Mouse (Mus musculus): ENCODE data around the gene Mtmr10. TPM values are rescaled to one million over a fixed set of nuclear protein-coding genes. Genes with fewer than 3 reads are reported as not detected.

Gene Mtmr10
- polyA plus RNA-seq, 1 experiment: 10.4 TPM

DNA sequence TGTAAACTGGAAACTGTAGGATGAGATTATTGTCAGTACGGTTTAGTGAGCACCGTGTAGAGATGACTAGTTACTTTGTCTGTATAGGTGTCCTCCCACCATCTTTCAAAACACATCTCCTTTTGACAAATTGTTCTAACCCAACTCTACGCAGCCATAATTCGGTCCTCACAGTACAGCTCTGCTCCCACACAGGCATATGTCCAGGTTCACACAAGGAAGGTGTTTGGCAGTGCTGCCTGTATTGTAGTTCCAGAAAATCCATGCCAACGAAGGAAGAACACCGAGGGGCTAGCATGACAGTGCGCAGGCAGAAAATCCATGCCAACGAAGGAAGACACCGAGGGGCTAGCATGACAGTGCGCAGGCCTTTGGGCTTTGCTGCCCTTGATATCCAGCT, 4.3 kb downstream of the Mtmr10 start:
- DNase-seq (ENCODE audit: low read depth): no peak

- no peak for DNase-seq (ENCODE audit: low read depth)
Measured at GRCm38 (mm10) chr7:64296286-64297010, 9.0 kb downstream of the Mtmr10 start.

DNA sequence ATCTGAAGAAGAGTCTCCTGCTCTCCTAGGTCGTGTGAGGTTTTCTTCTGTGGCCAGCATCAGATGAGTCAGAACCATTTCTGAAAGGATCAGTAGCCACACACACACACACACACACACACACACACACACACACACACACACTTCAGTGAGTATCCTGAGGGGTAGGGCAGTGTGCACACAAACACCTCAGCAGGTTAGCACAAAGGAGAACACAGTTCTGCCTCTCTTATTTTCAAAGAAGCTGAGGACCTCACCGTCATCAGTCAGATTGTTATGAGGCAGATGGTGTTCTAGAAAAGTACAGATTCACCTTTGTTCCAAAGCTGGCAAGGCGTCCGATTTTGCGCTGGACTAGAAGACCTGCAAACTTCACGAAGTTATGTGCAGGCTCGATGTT, 22.8 kb downstream of the Mtmr10 start:
- no peak for DNase-seq (ENCODE audit: low read depth)

DNA sequence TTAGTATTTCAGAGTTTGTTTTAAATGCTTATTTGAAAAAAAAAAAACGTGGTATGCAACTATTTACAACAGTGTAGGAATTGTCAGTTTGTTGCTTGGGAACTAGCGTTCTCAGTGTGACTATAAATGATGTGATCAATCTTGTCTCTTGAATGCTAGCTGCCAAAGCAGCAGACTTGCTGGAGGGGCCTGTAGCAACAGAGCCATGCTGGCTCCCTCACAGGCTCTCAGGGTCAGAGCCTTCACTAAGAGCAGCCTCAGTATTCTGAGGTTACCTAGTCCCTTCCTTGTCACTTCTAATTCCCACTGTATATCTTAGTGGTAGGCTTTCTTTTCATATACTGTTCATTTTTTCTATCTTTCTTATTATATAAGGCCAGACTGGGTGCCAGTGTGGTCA, 23.3 kb downstream of the Mtmr10 start:
- no peak for DNase-seq (ENCODE audit: low read depth)

DNA sequence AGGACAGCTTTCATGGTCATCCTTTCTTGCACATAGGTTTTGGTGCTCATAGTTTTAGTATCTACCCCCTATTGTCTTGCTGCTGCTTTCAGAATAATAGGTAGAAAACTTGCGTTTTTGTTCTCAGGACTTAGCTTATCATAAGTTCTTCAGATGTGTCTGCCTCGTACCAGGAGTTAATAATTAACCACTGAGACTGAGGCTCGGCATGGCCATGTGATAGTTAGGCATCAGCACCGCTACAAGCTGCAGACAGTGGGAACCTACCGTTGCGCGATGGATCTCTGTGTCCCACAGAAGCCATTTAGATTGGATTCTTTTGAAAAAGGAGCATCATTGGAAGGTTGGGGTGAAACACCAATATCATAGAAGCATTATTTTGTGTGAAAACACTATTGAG, 25.4 kb downstream of the Mtmr10 start:
- no peak for DNase-seq (ENCODE audit: low read depth)

- no peak for DNase-seq (ENCODE audit: low read depth)
Measured at GRCm38 (mm10) chr7:64321125-64321524, 33.7 kb downstream of the Mtmr10 start.

GRCm38 (mm10) chr7:64321658-64322057, 34.2 kb downstream of the Mtmr10 start:
- no peak for DNase-seq (ENCODE audit: low read depth)

- DNase-seq (ENCODE audit: low read depth): no peak
Measured at GRCm38 (mm10) chr7:64326892-64327291, 39.4 kb downstream of the Mtmr10 start.

DNA sequence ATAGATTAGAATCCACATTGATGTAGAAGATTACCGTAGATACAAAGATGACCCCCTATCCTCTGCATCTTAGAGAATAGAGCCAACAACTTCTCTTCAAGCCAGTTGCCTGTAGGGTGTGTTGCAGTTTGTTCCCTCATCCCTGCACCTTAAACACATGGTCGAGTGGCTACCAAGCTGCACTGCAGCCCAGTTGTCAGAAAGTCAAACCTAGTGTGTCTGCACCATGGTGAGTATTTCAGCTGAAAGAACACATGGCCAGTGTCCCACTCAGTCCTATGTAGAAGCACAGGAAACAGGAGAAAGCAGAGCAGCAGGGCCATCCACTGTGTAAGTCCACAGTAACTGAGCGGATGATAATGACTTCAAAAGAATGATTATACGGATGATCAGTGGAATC, 40.0 kb downstream of the Mtmr10 start:
- DNase-seq (ENCODE audit: low read depth): no peak

- DNase-seq (ENCODE audit: low read depth): no peak
Measured at GRCm38 (mm10) chr7:64331309-64331708, 43.9 kb downstream of the Mtmr10 start.

DNA sequence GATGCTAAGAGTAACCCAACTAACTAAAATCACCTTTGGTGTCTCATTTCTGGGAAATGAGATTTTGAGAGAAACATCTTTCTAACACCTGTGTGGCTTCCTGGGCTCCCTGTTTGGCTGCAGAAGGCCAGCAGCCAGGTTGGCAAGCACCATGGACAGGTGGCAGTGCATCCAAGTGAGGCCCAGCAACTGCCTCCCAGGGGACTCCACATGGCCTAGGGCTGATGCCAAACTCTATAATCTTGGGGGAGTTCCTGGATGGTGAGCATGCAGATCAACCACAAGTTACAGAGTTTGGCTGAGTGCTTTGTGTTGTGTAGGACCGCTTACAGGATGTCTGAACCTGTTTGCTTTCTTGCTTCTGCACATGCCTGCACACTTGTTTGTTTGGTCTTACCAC, 45.2 kb downstream of the Mtmr10 start:
- DNase-seq (ENCODE audit: low read depth): no peak

DNA sequence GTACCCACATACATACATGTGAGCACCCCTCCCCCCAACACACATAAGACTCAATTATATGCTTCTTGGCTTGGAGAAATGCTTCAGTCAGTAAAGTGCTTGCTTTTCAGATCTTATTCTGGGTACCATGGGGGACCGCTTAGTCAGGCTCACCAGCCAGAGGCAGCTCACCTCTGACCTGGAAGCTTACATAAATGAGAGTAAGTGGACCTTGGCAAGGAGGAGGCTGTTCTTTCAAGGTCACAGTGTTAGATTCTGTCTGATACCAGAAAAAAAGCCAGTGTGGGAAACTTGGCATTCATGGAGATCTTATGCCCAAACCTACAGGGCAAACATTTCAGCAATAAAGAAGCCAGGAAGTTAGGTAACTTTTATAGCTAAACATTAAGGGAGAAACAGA, 60.4 kb downstream of the Mtmr10 start:
- DNase-seq (ENCODE audit: low read depth): peak; percentile 40

DNA sequence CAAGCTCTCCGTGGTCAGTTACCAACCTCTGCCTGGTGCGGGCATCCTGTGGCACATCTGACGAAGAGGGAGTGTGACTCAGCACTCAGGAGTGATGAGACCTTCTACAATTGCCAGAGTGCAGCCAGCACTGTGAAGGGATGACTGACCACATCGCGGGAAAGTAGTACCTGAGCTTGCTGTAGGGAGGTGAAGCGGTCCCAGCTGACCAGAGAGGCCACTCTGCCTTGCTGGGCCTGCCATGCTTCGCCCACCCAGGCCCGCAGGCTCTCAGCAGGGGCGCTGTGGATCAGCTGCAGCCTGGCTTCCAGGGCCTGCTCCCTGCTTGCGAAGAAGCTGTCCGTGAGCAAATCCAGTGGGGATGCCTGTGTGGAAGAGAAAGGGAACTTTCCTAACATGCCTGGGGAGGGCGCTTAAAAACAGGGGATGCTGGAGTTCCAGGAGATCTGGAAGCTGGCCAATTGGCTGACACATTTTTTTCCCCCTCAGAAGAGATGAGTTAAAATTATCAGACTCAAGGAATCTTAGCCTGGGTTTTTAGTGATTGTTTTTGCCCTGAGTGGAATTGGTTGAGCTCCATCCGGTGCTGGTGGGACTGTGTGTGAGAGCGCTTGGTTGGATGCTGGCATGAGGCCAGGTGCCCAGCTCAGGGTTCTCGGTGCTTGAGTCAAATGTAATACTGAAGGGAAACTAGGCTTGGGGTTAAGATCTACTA, 61.9 kb downstream of the Mtmr10 start:
- no peak for DNase-seq (ENCODE audit: low read depth)

GRCm38 (mm10) chr7:64351087-64351486, 63.6 kb downstream of the Mtmr10 start:
- peak; percentile 69 for DNase-seq (ENCODE audit: low read depth)

- no peak for DNase-seq (ENCODE audit: low read depth)
Measured at GRCm38 (mm10) chr7:64354206-64354605, 66.8 kb downstream of the Mtmr10 start.

DNA sequence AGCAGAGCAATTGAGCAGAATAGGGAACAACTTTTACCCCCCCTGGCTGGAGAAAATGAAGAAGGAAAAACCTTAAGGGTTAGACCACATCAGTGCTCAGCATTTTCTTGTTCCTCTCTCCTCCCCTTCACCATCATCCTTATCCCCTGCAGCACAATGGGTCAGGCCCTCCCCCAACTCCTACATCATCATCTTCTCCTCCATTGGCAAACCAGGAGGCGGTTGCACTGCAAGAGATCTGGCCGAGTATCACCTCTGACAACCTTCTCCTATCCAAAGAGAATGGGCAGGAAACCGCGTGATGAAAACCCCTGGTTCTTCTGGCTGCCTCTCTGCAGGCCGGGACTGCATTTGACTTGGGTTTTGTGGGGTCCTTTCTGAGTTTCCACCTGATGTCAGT, 69.2 kb downstream of the Mtmr10 start:
- DNase-seq (ENCODE audit: low read depth): no peak

DNA sequence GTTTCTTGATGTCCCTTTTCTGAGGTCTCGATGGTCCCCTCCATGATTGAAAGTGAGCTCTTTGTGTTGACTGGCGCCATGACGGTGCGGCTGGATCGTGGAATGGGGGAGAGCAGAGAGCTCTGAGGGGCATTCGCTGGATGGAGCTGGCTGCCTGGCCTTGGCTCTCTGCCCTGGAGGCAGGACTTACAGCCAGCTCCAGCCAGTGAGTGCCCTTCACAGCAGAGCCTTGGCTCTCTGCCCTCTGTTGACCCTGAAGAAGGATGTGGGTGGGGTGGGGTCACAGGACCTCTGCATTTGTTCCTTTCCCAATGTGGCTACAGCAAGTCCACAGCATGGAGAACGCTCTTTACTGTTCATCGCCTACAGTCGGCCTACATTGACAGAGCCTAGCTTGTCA, 70.0 kb downstream of the Mtmr10 start:
- no peak for DNase-seq (ENCODE audit: low read depth)

DNA sequence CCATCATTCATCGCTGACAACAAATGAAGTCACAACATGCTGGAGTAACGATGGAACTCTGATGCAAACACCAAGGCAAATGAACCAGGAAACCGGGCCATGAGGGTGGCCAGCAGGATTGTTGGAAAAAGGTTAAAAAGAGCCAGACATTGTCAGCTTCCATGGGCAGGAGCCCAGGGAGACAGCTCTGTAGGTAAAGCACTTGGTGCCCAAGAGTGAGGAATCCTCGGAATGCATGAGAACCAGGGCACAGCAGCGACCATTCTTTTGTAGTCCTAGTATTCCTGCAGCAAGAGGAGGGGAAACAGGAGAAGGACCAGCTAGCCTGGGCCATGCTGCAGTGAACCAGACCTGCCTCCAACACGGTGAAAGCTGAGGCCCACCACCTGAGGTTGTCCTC, 71.2 kb downstream of the Mtmr10 start:
- no peak for DNase-seq (ENCODE audit: low read depth)

DNA sequence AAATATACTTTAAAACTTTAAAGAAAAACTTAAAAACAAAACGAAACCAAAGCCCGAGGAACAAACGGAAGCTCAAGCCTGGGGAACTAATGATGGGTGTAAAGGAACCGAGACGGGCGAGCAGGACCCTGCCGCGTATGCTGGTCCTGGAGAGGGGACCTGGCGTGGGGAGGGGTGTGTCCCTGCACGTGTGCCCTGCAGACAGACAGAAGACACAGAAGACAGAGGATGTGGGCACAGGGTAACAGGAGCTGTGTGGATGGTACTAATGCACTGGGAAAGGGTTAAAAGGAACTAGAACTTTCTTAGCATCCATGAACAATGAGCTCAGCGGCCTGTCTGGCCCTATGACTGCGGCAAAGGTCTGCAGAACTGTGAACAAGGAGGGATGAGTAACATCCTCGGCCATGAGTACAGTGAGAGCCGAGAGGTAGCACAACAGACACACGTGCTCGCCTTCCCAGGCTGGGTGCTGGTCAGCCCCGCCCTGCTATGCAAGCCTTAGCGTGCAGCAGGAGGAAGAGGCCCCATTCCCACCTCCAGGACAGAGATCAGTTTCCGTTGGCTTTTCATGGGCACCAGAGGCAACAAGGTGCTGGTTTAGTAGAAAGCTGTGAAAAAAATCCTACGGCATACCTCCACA, 72.6 kb downstream of the Mtmr10 start:
- DNase-seq (ENCODE audit: low read depth): no peak

DNA sequence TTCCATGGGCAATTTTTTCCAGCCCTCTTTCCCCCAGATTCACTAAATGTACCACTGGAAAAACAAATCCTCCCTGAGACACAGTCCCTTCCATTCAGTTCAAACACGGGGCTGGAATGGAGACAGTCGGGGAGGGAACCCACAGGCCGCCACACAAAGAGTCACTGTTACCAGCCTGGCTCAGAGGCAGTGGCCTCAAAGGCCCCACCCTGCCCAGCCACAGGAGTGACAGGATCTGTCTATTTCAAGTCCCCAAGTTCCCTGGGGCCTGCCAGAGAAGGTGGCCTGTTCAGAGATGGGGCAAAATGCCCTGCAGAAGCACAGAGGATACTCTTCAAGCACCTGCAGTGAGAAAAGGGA, 73.1 kb downstream of the Mtmr10 start:
- no peak for DNase-seq (ENCODE audit: low read depth)

DNA sequence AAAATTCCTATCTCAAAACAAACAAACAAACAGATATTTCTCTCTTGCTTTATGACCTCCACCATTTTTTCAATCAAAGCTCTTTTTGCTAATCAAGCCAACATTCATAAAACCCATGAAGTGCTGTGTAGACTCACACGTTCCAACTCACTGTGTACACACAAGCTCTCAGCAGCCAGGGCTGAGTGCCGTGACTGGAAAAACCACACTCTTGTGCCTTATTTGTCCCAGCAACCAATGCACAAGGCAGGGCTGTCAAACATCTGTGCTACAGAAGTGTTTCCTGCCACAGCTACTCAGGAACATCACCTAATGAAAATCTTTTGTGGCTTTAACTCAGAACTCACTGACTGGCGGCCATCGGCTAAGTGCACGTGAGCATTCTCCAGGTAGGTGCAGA, 78.4 kb downstream of the Mtmr10 start:
- no peak for DNase-seq (ENCODE audit: low read depth)

GRCm38 (mm10) chr7:64369841-64370240, 82.4 kb downstream of the Mtmr10 start:
- no peak for DNase-seq (ENCODE audit: low read depth)

Data from gonadal fat pad, adult 2 months (tissue).